7 mouse cellular contexts compared by ENCODE assay signal in genomic region chr15:79687646-79688267, GRCm38 (mm10). TPM values are rescaled to one million over a fixed set of nuclear protein-coding genes. Genes with fewer than 3 reads are reported as not detected.
A peak's percentile ranks its signal among the peaks of the same experiment; 100 is the strongest.
DNase-seq lines count a peak whose midpoint lies in the region; ATAC-seq lines count a peak whose summit lies in the region.

Gene Josd1, minus strand, starts transcription at chr15:79687919.

- H3K36me3 ChIP-seq in intestine, embryonic 15.5 days: no peaks in the 10 kb centered on the region
- no peaks in the 10 kb centered on the region for H3K36me3 ChIP-seq in midbrain, embryonic 10.5 days

- WGBS in intestine, embryonic 15.5 days: under 1% methylated on average over 72 of the region's 72 CpGs
- WGBS in midbrain, embryonic 10.5 days: under 1% methylated on average over 72 of the region's 72 CpGs

- H3K27ac ChIP-seq in intestine, embryonic 15.5 days: peak within 1 kb of the TSS; percentile 96
- peak within 1 kb of the TSS; percentile 94 for H3K27ac ChIP-seq in midbrain, embryonic 10.5 days (replicated peaks)

- H3K4me1 ChIP-seq in intestine, embryonic 15.5 days (replicated peaks): peaks cover 52% of the 10 kb centered on the region
- peaks cover 75% of the 10 kb centered on the region for H3K4me1 ChIP-seq in midbrain, embryonic 10.5 days

- H3K9me3 ChIP-seq in intestine, embryonic 15.5 days: no peaks in the 10 kb centered on the region
- H3K9me3 ChIP-seq in midbrain, embryonic 10.5 days (replicated peaks): no peaks in the 10 kb centered on the region

- peak within 1 kb of the TSS; percentile 75 for H3K4me2 ChIP-seq in intestine, embryonic 15.5 days (replicated peaks)

- no peaks in the 10 kb centered on the region for H3K27me3 ChIP-seq in intestine, embryonic 15.5 days (replicated peaks)
- H3K27me3 ChIP-seq in midbrain, embryonic 10.5 days (ENCODE audit: low read depth, poor library complexity, severe bottlenecking): no peaks in the 10 kb centered on the region

- peak; percentile 98 to 99 for DNase-seq in adrenal gland, adult 18-20 months (ENCODE audit: low spot score in 2 of 2)
- peak; percentile 95 for DNase-seq in embryo, embryonic 11 days
- DNase-seq in gastrocnemius, postnatal 36 days: peak; percentile 94 to 98
- DNase-seq in left cerebral cortex, postnatal 25 days (ENCODE audit: low spot score in 2 of 2): peak; percentile 96 to 97
- DNase-seq in midbrain, embryonic 10.5 days (ENCODE audit: low spot score): peak; percentile 96
- DNase-seq in right cerebral cortex, postnatal 4 days: peak; percentile 94

- peak; percentile 79 for ATAC-seq in intestine, embryonic 15.5 days

- peak within 1 kb of the TSS; percentile 96 for H3K4me3 ChIP-seq in intestine, embryonic 15.5 days (replicated peaks)
- peak within 1 kb of the TSS; percentile 97 for H3K4me3 ChIP-seq in midbrain, embryonic 10.5 days

- peak within 1 kb of the TSS; percentile 91 for H3K9ac ChIP-seq in intestine, embryonic 15.5 days

- intact Hi-C loops in gastrocnemius, postnatal 36 days (cut with DNase I): no loop called here
- intact Hi-C loops in left cerebral cortex, postnatal 25 days (cut with DNase I): loop anchor here (1.0 kb wide), 1 partner anchor 28 kb away; the partner anchor contains the start of gene Cby1

RNA-seq across cellular contexts. Expression of gene Josd1, which starts in this region (rescaled TPM):
- total RNA-seq in adrenal gland, adult 18-20 months (2021): 10 to 100 TPM; 35.9 to 40.3 TPM
- total RNA-seq in gastrocnemius, postnatal 36 days (2021): 10 to 100 TPM; 12.1 to 13.3 TPM
- 18.7 and 19.4 TPM in 2 replicates for polyA plus RNA-seq in intestine, embryonic 15.5 days (2015; fragmentation: Nextera tagmentation; extraction: Ambion mirVana)
- total RNA-seq in left cerebral cortex, postnatal 25 days (2021): 10 to 100 TPM; 71.7 to 71.8 TPM
- polyA plus RNA-seq in midbrain, embryonic 10.5 days (2016; fragmentation: Nextera tagmentation; extraction: Ambion mirVana): 17.6 and 18.9 TPM in 2 replicates

Comparison
In these comparisons a context has a peak if more than half of its experiments do, and no peak if none do; other contexts are left out.
1. Peak in every context shown above with its lines: DNase-seq, ATAC-seq, H3K4me3 ChIP-seq and H3K27ac ChIP-seq.